Mouse (Mus musculus) forebrain, embryonic 15.5 days (tissue): Measurements from ENCODE around the gene Angpt4. TPM values are rescaled to one million over a fixed set of nuclear protein-coding genes. Genes with fewer than 3 reads are reported as not detected.

Experiments used
- ATAC-seq: fragments of 200-750 bp; cut with Nextera tagmentation; replicated peaks from 2 replicates; pipeline ENCODE4 v1.8.0; 2017; ENCODE audit warnings: mild to moderate bottlenecking, moderate TSS enrichment, moderate library complexity
- H3K27ac ChIP-seq: fragments of 300-500 bp; sonication (generic); replicated peaks from 2 replicates; pipeline ENCODE4 v1.5.1; 2015; ENCODE audit warnings: mild to moderate bottlenecking, inconsistent platforms
- H3K27me3 ChIP-seq: fragments of 300-500 bp; sonication (generic); 2 replicates; pipeline ENCODE4 v1.6.1; 2015; ENCODE audit warnings: inconsistent platforms
- H3K36me3 ChIP-seq: fragments of 300-500 bp; sonication (generic); 2 replicates; pipeline ENCODE4 v1.6.1; 2015; ENCODE audit warnings: mild to moderate bottlenecking, inconsistent platforms
- H3K4me1 ChIP-seq: fragments of 300-500 bp; sonication (generic); 2 replicates; pipeline ENCODE4 v1.6.1; 2015; ENCODE audit warnings: inconsistent platforms
- H3K4me2 ChIP-seq: fragments of 300-500 bp; sonication (generic); replicated peaks from 2 replicates; pipeline ENCODE4 v1.6.1; 2015; ENCODE audit warnings: mild to moderate bottlenecking, inconsistent platforms
- H3K4me3 ChIP-seq: fragments of 300-500 bp; sonication (generic); 2 replicates; pipeline ENCODE4 v1.5.1; 2015; ENCODE audit warnings: mild to moderate bottlenecking, inconsistent platforms
- H3K9ac ChIP-seq: fragments of 300-500 bp; sonication (generic); replicated peaks from 2 replicates; pipeline ENCODE4 v1.6.1; 2015; ENCODE audit warnings: mild to moderate bottlenecking, inconsistent platforms
- H3K9me3 ChIP-seq: fragments of 300-500 bp; sonication (generic); 2 replicates; pipeline ENCODE4 v1.6.1; 2016; ENCODE audit warnings: inconsistent platforms
- WGBS: fragments of 180-500 bp; shearing (Covaris S2); methylation state at CpG from one replicate; pipeline ENCODE4 v1.1.7; 2015; ENCODE audit warnings: mixed read lengths; 5-methylcytosine and 5-hydroxymethylcytosine counted together
- microRNA counts: library from miRNA; unstranded; fragments of <30 nt; microRNA quantifications from one replicate; lab custom pipeline; 2016
- microRNA-seq: library from miRNA; unstranded; fragments of <30 nt; microRNA quantifications from one replicate; pipeline ENCODE4, GENCODE M21; 2016
- polyA plus RNA-seq: library from polyadenylated mRNA; unstranded; fragments of >200 nt; fragmentation: Nextera tagmentation; extraction: Ambion mirVana; gene quantifications from 2 replicates; pipeline ENCODE4 v1.2.1, GENCODE M21; 2015

Gene Angpt4
- polyA plus RNA-seq, 1 experiment from 2014 or later, result not detected

- no peak overlapping the region for H3K27ac ChIP-seq
- H3K36me3 ChIP-seq, result no peaks in the 10 kb centered on the region
- peak overlapping the region; percentile 19 for H3K4me3 ChIP-seq
- no peaks in the 10 kb centered on the region for H3K9me3 ChIP-seq
- WGBS, result 6% methylated on average over 22 of the region's 22 CpGs
- H3K4me1 ChIP-seq, result peaks cover 19% of the 10 kb centered on the region
- H3K9ac ChIP-seq, result no peak overlapping the region; the same call in 1 of the 2 replicates
- ATAC-seq, result peak; percentile 35; the same call in 1 of the 2 replicates
- H3K4me2 ChIP-seq, result peak overlapping the region; percentile 38
- peaks cover 36% of the 10 kb centered on the region for H3K27me3 ChIP-seq
Measured at GRCm38 (mm10) chr2:151994350-151995122, 83.5 kb downstream of the Angpt4 start.

MicroRNA genes within 50 kb of the gene (microRNA counts, 519-probe panel; counts per million panel counts)
- microRNA mmu-miR-1953 (lab: Ali Mortazavi, UCI), result not detected

Small RNA genes lying within 50 kb of the gene (microRNA-seq; reads per million reads assigned to microRNA genes)
- gene Mir1953, result not detected

Other genes with a start within 250 kb of the Angpt4 start
- 0.10 TPM in 1 of 2 replicates, not detected in the other for gene Rad21l, start 242.7 kb upstream of the Angpt4 start, polyA plus RNA-seq
- gene Tmem74b, start 209.2 kb upstream of the Angpt4 start, polyA plus RNA-seq, result 24.1 and 24.8 TPM in 2 replicates
- gene Psmf1, start 167.0 kb upstream of the Angpt4 start, polyA plus RNA-seq, result 51.5 and 55.1 TPM in 2 replicates
- 0.09 TPM in 1 of 2 replicates, not detected in the other for gene Rspo4, start 68.3 kb upstream of the Angpt4 start, polyA plus RNA-seq
- 71.9 and 75.2 TPM in 2 replicates for gene Fam110a, start 69.0 kb downstream of the Angpt4 start, polyA plus RNA-seq
- gene Slc52a3, start 85.3 kb downstream of the Angpt4 start, polyA plus RNA-seq, result 0.84 and 1.3 TPM in 2 replicates
- gene Scrt2, start 170.3 kb downstream of the Angpt4 start, polyA plus RNA-seq, result 20.9 and 22.9 TPM in 2 replicates
- 11.1 and 13.0 TPM in 2 replicates for gene Srxn1, start 194.3 kb downstream of the Angpt4 start, polyA plus RNA-seq
- gene Tcf15, start 232.4 kb downstream of the Angpt4 start, polyA plus RNA-seq, result 1.8 and 2.2 TPM in 2 replicates